Mouse (Mus musculus): ENCODE measurements around the gene Sin3b. TPM values are rescaled to one million over a fixed set of nuclear protein-coding genes. Genes with fewer than 3 reads are reported as not detected.

Sin3b gene
- polyA plus RNA-seq, 1 experiment from 2014 or later = 171 TPM

Small RNAs within 50 kb of the gene (microRNA-seq; reads per million reads assigned to microRNA genes)
- not detected for gene Gm26237

Other genes starting within 250 kb of the Sin3b start
- 51.9 and 54.2 TPM in 2 replicates for gene Cherp, start 248.1 kb upstream of the Sin3b start, polyA plus RNA-seq (2015; fragmentation: Nextera tagmentation; extraction: Ambion mirVana)
- 9.1 and 9.2 TPM in 2 replicates for gene Slc35e1, start 230.7 kb upstream of the Sin3b start, polyA plus RNA-seq (2015; fragmentation: Nextera tagmentation; extraction: Ambion mirVana)
- gene Med26, start 175.0 kb upstream of the Sin3b start, polyA plus RNA-seq (2015; fragmentation: Nextera tagmentation; extraction: Ambion mirVana) = 15.7 and 16.6 TPM in 2 replicates
- 128 and 141 TPM in 2 replicates for gene Smim7, start 152.2 kb upstream of the Sin3b start, polyA plus RNA-seq (2015; fragmentation: Nextera tagmentation; extraction: Ambion mirVana)
- 19.3 and 20.4 TPM in 2 replicates for gene Tmem38a, start 151.2 kb upstream of the Sin3b start, polyA plus RNA-seq (2015; fragmentation: Nextera tagmentation; extraction: Ambion mirVana)
- gene Nwd1, start 76.6 kb upstream of the Sin3b start, polyA plus RNA-seq (2015; fragmentation: Nextera tagmentation; extraction: Ambion mirVana) = 1.3 and 1.4 TPM in 2 replicates
- gene F2rl3, start 38.6 kb downstream of the Sin3b start, polyA plus RNA-seq (2015; fragmentation: Nextera tagmentation; extraction: Ambion mirVana) = 0.40 and 0.56 TPM in 2 replicates

All from hindbrain, embryonic 13.5 days (tissue).